Mouse (Mus musculus) granulocyte monocyte progenitor cell, adult 5-6 weeks (primary cell): ENCODE results near the gene Adgrv1. TPM values are rescaled to one million over a fixed set of nuclear protein-coding genes. Genes with fewer than 3 reads are reported as not detected.
"Not testable (repeated sequence)": the region's sequence is repeated elsewhere in the genome, so short reads cannot be mapped to it uniquely, and the experiment has no call there.

Experiments used
- ATAC-seq: replicated peaks from 2 replicates; pipeline ENCODE4 v1.8.0; 2016; ENCODE audit warnings: mild to moderate bottlenecking, moderate TSS enrichment, inconsistent platforms; ENCODE audit not compliant: poor library complexity, severe bottlenecking
- total RNA-seq, 2 experiments: library from RNA; stranded (forward) in 1 of 2; stranded (reverse) in 1 of 2; fragments of 200-712, 200-1000 nt in 1 of 2; fragments of >200 nt in 1 of 2; fragmentation: Nextera tagmentation in 1 of 2; gene quantifications; 2 replicates each; pipeline ENCODE4 v1.2.3; 2014 to 2017

Adgrv1 gene
- total RNA-seq (2014; fragmentation: Nextera tagmentation) (not detected in 2 replicates), total RNA-seq (2017) (not detected in 2 replicates)

- peak; percentile 33 for ATAC-seq
Measured at GRCm38 (mm10) chr13:81632720-81633415, at the start of gene Adgrv1. Gene Adgrv1 (minus strand): TSS chr13:81633154.

GRCm38 (mm10) chr13:81675333-81675732 is 42.4 kb upstream of the Adgrv1 start:
- ATAC-seq, result no peak

GRCm38 (mm10) chr13:81667713-81668112 is 34.8 kb upstream of the Adgrv1 start:
- no peak for ATAC-seq

- no peak for ATAC-seq
Measured at GRCm38 (mm10) chr13:81664331-81664698, 31.4 kb upstream of the Adgrv1 start.

GRCm38 (mm10) chr13:81663566-81664330 is 30.8 kb upstream of the Adgrv1 start:
- no peak for ATAC-seq

- ATAC-seq, result no peak
Measured at GRCm38 (mm10) chr13:81658053-81658752, 25.2 kb upstream of the Adgrv1 start.

GRCm38 (mm10) chr13:81657351-81658052 is 24.5 kb upstream of the Adgrv1 start, which contains the start of gene Lysmd3:
Gene Lysmd3 (plus strand): TSS chr13:81657663.
- ATAC-seq, result peak; percentile 89

- no peak for ATAC-seq
Measured at GRCm38 (mm10) chr13:81657008-81657350, 24.0 kb upstream of the Adgrv1 start.

GRCm38 (mm10) chr13:81656091-81656850 is 23.3 kb upstream of the Adgrv1 start:
- ATAC-seq, result no peak

GRCm38 (mm10) chr13:81650382-81650781 is 17.4 kb upstream of the Adgrv1 start:
- ATAC-seq, result not testable (repeated sequence)

GRCm38 (mm10) chr13:81646348-81646747 is 13.4 kb upstream of the Adgrv1 start:
- no peak for ATAC-seq

- peak; percentile 33; the same call in 1 of the 2 replicates for ATAC-seq
Measured at GRCm38 (mm10) chr13:81644047-81644565, 11.2 kb upstream of the Adgrv1 start.

- ATAC-seq, result no peak
Measured at GRCm38 (mm10) chr13:81642491-81643149, 9.7 kb upstream of the Adgrv1 start.

GRCm38 (mm10) chr13:81641289-81642045 is 8.5 kb upstream of the Adgrv1 start:
- peak; percentile 78 for ATAC-seq

- ATAC-seq, result no peak
Measured at GRCm38 (mm10) chr13:81640881-81641280, 7.9 kb upstream of the Adgrv1 start.

GRCm38 (mm10) chr13:81639624-81640023 is 6.7 kb upstream of the Adgrv1 start:
- ATAC-seq, result no peak

GRCm38 (mm10) chr13:81630566-81630965 is 2.4 kb downstream of the Adgrv1 start:
- ATAC-seq, result no peak

GRCm38 (mm10) chr13:81629395-81629794 is 3.6 kb downstream of the Adgrv1 start:
- ATAC-seq, result peak; percentile 93
